9 mouse cellular contexts compared by ENCODE assay signal in genomic region chr11:52223968-52224682, GRCm38 (mm10). TPM values are rescaled to one million over a fixed set of nuclear protein-coding genes. Genes with fewer than 3 reads are reported as not detected.
A peak's percentile ranks its signal among the peaks of the same experiment; 100 is the strongest.
DNase-seq lines count a peak whose midpoint lies in the region; ATAC-seq lines count a peak whose summit lies in the region.
"Had no signal": no experiment of that assay in that cellular context is flagged by ENCODE, and none has a peak within 500 bp of the region (broad histone marks: within the 10 kb centered on the region; RNA-seq: fewer than 3 reads in every experiment).

No protein-coding gene starts in this region.

- WGBS in heart, embryonic 12.5 days, result 11% methylated on average over 19 of the region's 19 CpGs
- 10% methylated on average over 19 of the region's 19 CpGs for WGBS in embryonic facial prominence, embryonic 13.5 days
- 11% methylated on average over 19 of the region's 19 CpGs for WGBS in kidney, embryonic 16.5 days

- H3K4me2 ChIP-seq in heart, embryonic 12.5 days, result peak overlapping the region; percentile 62
- H3K4me2 ChIP-seq in embryonic facial prominence, embryonic 13.5 days, result peak overlapping the region; percentile 42
- H3K4me2 ChIP-seq in kidney, embryonic 16.5 days (replicated peaks; ENCODE audit: low read depth, low read length), result peak overlapping the region; percentile 51

- H3K27me3 ChIP-seq in heart, embryonic 12.5 days (replicated peaks), result peaks cover 15% of the 10 kb centered on the region; the same call in 1 of the 2 replicates
- H3K27me3 ChIP-seq in embryonic facial prominence, embryonic 13.5 days, result peaks cover 14% of the 10 kb centered on the region
- H3K27me3 ChIP-seq in kidney, embryonic 16.5 days (ENCODE audit: insufficient read depth, low read length), result no peaks in the 10 kb centered on the region; the same call in 1 of the 2 replicates

- no peak for ATAC-seq in heart, embryonic 12.5 days (ENCODE audit: insufficient number of reproducible peaks, low FRiP score)
- ATAC-seq in embryonic facial prominence, embryonic 13.5 days (ENCODE audit: insufficient number of reproducible peaks, insufficient read depth, low FRiP score, low TSS enrichment, low read depth), result 0 out of 2 replicates have a peak, but pooled peaks have one; percentile 48
- ATAC-seq in kidney, embryonic 16.5 days (ENCODE audit: low FRiP score, low TSS enrichment), result peak; percentile 86

- no peak overlapping the region; the same call in 1 of the 2 replicates for H3K9ac ChIP-seq in heart, embryonic 12.5 days
- no peak overlapping the region for H3K9ac ChIP-seq in embryonic facial prominence, embryonic 13.5 days
- peak overlapping the region; percentile 32; the same call in 1 of the 2 replicates for H3K9ac ChIP-seq in kidney, embryonic 16.5 days (replicated peaks; ENCODE audit: low read length)

- DNase-seq in heart, adult 9 months (ENCODE audit: low spot score in 2 of 2), result no peak
- peak; percentile 85 for DNase-seq in lung, postnatal 10 days
- peak; percentile 47 to 58 for DNase-seq in thymus, postnatal 10 days (ENCODE audit: low spot score in 2 of 2)
- DNase-seq in gastrocnemius, postnatal 25 days, result no peak
- DNase-seq in layer of hippocampus, postnatal 25 days (ENCODE audit: extremely low spot score in 1 of 2, low spot score in 1 of 2), result no peak

- H3K27ac ChIP-seq in heart, embryonic 12.5 days (ENCODE audit: poor library complexity, severe bottlenecking), result no peak overlapping the region
- H3K27ac ChIP-seq in embryonic facial prominence, embryonic 13.5 days, result peak overlapping the region; percentile 55
- peak overlapping the region; percentile 73 for H3K27ac ChIP-seq in kidney, embryonic 16.5 days (ENCODE audit: low read length)
- H3K27ac ChIP-seq: macrophage had no signal

- H3K36me3 ChIP-seq in heart, embryonic 12.5 days, result no peaks in the 10 kb centered on the region
- H3K36me3 ChIP-seq in embryonic facial prominence, embryonic 13.5 days, result no peaks in the 10 kb centered on the region
- no peaks in the 10 kb centered on the region for H3K36me3 ChIP-seq in kidney, embryonic 16.5 days (ENCODE audit: insufficient read depth, low read length)

- peaks cover 10% of the 10 kb centered on the region for H3K4me1 ChIP-seq in heart, embryonic 12.5 days (replicated peaks)
- peaks cover 5% of the 10 kb centered on the region; the same call in 1 of the 2 replicates for H3K4me1 ChIP-seq in embryonic facial prominence, embryonic 13.5 days
- peaks cover 10% of the 10 kb centered on the region; the same call in 1 of the 2 replicates for H3K4me1 ChIP-seq in kidney, embryonic 16.5 days (ENCODE audit: insufficient read depth, low read length)

- H3K4me3 ChIP-seq in heart, embryonic 12.5 days, result peak overlapping the region; percentile 16; the same call in 1 of the 2 replicates
- peak overlapping the region; percentile 21 for H3K4me3 ChIP-seq in embryonic facial prominence, embryonic 13.5 days
- H3K4me3 ChIP-seq in kidney, embryonic 16.5 days (ENCODE audit: low read length), result peak overlapping the region; percentile 29

- no peaks in the 10 kb centered on the region for H3K9me3 ChIP-seq in heart, embryonic 12.5 days (replicated peaks)
- H3K9me3 ChIP-seq in embryonic facial prominence, embryonic 13.5 days, result no peaks in the 10 kb centered on the region
- no peaks in the 10 kb centered on the region for H3K9me3 ChIP-seq in kidney, embryonic 16.5 days (ENCODE audit: low read length)

RNA-seq across cellular contexts. Expression of gene Skp1a, which starts 7.7 kb away (rescaled TPM):
- 530 and 532 TPM in 2 replicates for polyA plus RNA-seq in heart, embryonic 12.5 days (2016; fragmentation: Nextera tagmentation; extraction: Ambion mirVana)
- 945 and 951 TPM in 2 replicates for polyA plus RNA-seq in embryonic facial prominence, embryonic 13.5 days (2015; fragmentation: Nextera tagmentation; extraction: Ambion mirVana)
- 742 and 792 TPM in 2 replicates for polyA plus RNA-seq in kidney, embryonic 16.5 days (2015; fragmentation: Nextera tagmentation; extraction: Ambion mirVana)
- 100 to 1,000 TPM; 255 to 270 TPM for total RNA-seq in gastrocnemius, postnatal 25 days (2021)
- total RNA-seq in layer of hippocampus, postnatal 25 days (2021), result 100 to 1,000 TPM; 448 to 507 TPM

RNA-seq across cellular contexts. Expression of gene Olfr1371, which starts 10.3 kb away (rescaled TPM):
- polyA plus RNA-seq in heart, embryonic 12.5 days (2016; fragmentation: Nextera tagmentation; extraction: Ambion mirVana), result not detected in 2 replicates
- polyA plus RNA-seq in embryonic facial prominence, embryonic 13.5 days (2015; fragmentation: Nextera tagmentation; extraction: Ambion mirVana), result not detected in 2 replicates
- not detected in 2 replicates for polyA plus RNA-seq in kidney, embryonic 16.5 days (2015; fragmentation: Nextera tagmentation; extraction: Ambion mirVana)
- total RNA-seq in gastrocnemius, postnatal 25 days (2021), result not detected
- total RNA-seq in layer of hippocampus, postnatal 25 days (2021), result not detected
- polyA plus RNA-seq: macrophage had no signal

RNA-seq across cellular contexts. Expression of gene Tcf7, which starts 58.7 kb away (rescaled TPM):
- polyA plus RNA-seq in heart, embryonic 12.5 days (2016; fragmentation: Nextera tagmentation; extraction: Ambion mirVana), result 6.3 and 6.5 TPM in 2 replicates
- 8.6 and 11.4 TPM in 2 replicates for polyA plus RNA-seq in embryonic facial prominence, embryonic 13.5 days (2015; fragmentation: Nextera tagmentation; extraction: Ambion mirVana)
- polyA plus RNA-seq in kidney, embryonic 16.5 days (2015; fragmentation: Nextera tagmentation; extraction: Ambion mirVana), result 5.6 and 7.1 TPM in 2 replicates
- 1 to 10 TPM in 1 of 2 experiments, under 1 TPM in 1; 0.36 to 1.0 TPM for total RNA-seq in gastrocnemius, postnatal 25 days (2021)
- 1 to 10 TPM; 3.2 to 3.4 TPM for total RNA-seq in layer of hippocampus, postnatal 25 days (2021)

Comparison
In these comparisons a context has a peak if more than half of its experiments do, and no peak if none do; other contexts are left out.
1. DNase-seq: peak in lung, postnatal 10 days (single experiment) and thymus, postnatal 10 days (2 of 2); none in heart, adult 9 months (0 of 2), gastrocnemius, postnatal 25 days (single experiment) and layer of hippocampus, postnatal 25 days (0 of 2).
2. Peak in every context shown above with its lines, with median percentiles within 50 percentile points of each other: H3K4me2 ChIP-seq and H3K4me3 ChIP-seq.